Mouse (Mus musculus): ENCODE measurements at regions not wholly inside any gene's neighbourhood (a gene's known extent, or its start where the extent isn't known, plus 50 kb on each side); places are given as distances from the start of the nearest gene placed in this dataset.

DNA sequence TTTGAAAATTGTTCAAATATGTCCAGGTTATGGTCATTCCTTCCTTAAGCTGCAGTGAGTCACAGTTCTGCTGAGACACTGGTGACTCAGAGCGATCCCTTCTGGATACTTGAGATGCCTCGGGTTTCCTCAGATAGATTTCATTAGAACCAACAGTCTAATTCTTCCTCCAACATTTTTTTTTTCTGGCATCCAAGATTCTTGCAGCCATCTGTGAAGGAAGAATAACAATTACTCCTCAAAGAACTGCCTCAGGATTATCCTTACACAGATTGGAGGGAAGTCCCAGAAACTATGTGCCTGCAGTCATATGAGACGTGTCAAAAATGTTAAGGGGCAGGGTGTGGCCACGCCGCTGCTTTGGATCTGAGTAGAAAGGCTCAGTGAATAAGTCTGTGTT, 69.6 kb upstream of the Cav2 start:
- Histone ChIP-seq H3K36me3 (ENCODE audit: control insufficient read depth, insufficient read depth) (no peaks in the 10 kb centered on the region), H3K9me3 (replicated peaks; ENCODE audit: control insufficient read depth, low read length) (no peaks in the 10 kb centered on the region), H3K27ac (ENCODE audit: low read length) (no peak overlapping the region), H3K4me2 (ENCODE audit: low read depth, low read length) (no peak overlapping the region), H3K27me3 (ENCODE audit: control insufficient read depth, insufficient read depth, low read length) (no peaks in the 10 kb centered on the region), H3K9ac (ENCODE audit: low read length) (no peak overlapping the region), H3K4me1 (ENCODE audit: control insufficient read depth, insufficient read depth, low read length) (peaks cover 3% of the 10 kb centered on the region; the same call in 1 of the 2 replicates), H3K4me3 (ENCODE audit: low read length) (no peak overlapping the region)
- WGBS, result 36% methylated on average over 5 of the region's 5 CpGs
- no peak for ATAC-seq (replicated peaks; ENCODE audit: extremely low read depth, insufficient read depth, low FRiP score)

DNA sequence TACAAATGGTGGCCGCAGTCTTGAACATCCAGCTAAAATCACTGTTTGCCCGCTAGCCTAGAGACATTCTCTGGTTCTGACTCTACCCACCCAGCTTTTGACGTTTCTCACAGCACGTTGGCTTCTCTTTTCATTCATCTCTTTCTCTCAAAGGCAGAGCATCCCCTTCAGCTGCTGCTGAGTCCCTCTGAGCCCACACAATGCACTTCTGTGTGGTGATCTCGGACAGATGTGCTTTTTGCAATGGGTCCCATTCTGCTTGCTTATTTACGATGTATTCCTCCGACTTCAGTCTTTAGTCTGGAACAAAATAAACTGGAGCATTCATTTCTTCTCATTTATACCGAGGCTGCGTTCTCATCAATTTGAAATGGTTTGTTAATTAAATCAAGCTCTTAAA, 66.2 kb upstream of the Cav2 start:
- H3K36me3 ChIP-seq (ENCODE audit: control insufficient read depth, insufficient read depth), result no peaks in the 10 kb centered on the region
- no peak overlapping the region for H3K4me3 ChIP-seq (ENCODE audit: low read length)
- no peak overlapping the region for H3K9ac ChIP-seq (ENCODE audit: low read length)
- no peak overlapping the region for H3K4me2 ChIP-seq (ENCODE audit: low read depth, low read length)
- peaks cover 3% of the 10 kb centered on the region; the same call in 1 of the 2 replicates for H3K4me1 ChIP-seq (ENCODE audit: control insufficient read depth, insufficient read depth, low read length)
- H3K27me3 ChIP-seq (ENCODE audit: control insufficient read depth, insufficient read depth, low read length), result no peaks in the 10 kb centered on the region
- no peaks in the 10 kb centered on the region for H3K9me3 ChIP-seq (replicated peaks; ENCODE audit: control insufficient read depth, low read length)
- ATAC-seq (replicated peaks; ENCODE audit: extremely low read depth, insufficient read depth, low FRiP score), result no peak
- H3K27ac ChIP-seq (ENCODE audit: low read length), result no peak overlapping the region
- WGBS, result 78% methylated on average over 9 of the region's 9 CpGs

DNA sequence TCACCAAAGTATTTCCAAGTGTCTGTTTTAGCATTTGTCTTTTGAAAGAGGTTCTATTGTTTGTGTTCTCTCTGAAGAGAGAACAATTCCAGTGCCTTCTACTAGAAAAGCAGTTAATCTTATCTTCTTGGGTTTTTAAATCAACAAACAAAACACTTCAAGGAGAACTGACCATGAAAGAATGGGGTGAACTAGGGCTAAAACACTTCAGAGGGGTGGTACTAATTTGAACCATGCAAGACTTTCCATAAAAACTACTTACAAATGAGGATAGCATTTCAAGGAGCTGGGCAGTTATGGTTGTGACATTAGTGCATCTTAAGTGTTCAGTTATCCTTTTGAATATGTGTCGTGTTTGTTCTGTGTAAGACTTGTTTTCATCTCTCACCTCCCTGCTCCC, 64.5 kb upstream of the Cav2 start:
- no peaks in the 10 kb centered on the region for H3K9me3 ChIP-seq (replicated peaks; ENCODE audit: control insufficient read depth, low read length)
- H3K9ac ChIP-seq (ENCODE audit: low read length), result no peak overlapping the region
- H3K4me1 ChIP-seq (ENCODE audit: control insufficient read depth, insufficient read depth, low read length), result peaks cover 1% of the 10 kb centered on the region; the same call in 1 of the 2 replicates
- no peak overlapping the region for H3K4me2 ChIP-seq (ENCODE audit: low read depth, low read length)
- no peaks in the 10 kb centered on the region for H3K36me3 ChIP-seq (ENCODE audit: control insufficient read depth, insufficient read depth)
- ATAC-seq (replicated peaks; ENCODE audit: extremely low read depth, insufficient read depth, low FRiP score), result no peak
- no peaks in the 10 kb centered on the region for H3K27me3 ChIP-seq (ENCODE audit: control insufficient read depth, insufficient read depth, low read length)
- 72% methylated on average over 1 of the region's 1 CpGs for WGBS
- no peak overlapping the region for H3K27ac ChIP-seq (ENCODE audit: low read length)
- H3K4me3 ChIP-seq (ENCODE audit: low read length), result no peak overlapping the region

DNA sequence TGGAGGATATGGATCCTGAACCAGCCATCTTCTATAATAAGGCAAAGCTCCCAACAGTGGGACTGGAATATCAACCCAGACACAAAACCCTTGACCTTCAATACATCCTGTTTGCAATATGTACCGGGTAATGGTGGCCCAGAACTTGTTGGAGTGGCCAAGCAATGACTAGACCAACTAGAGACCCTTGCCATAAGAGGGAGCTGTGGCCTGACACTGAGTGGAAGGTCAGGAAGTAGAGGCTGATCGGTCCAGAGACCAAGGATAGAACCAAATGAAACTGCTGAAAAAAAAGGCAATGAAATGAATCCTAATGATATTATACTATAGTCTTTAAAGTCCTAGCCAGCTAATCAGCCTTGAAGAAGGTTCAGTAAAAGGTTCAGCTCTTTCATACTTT, 57.2 kb upstream of the Cav2 start:
- WGBS, result 69% methylated on average over 2 of the region's 2 CpGs
- no peak overlapping the region for H3K4me2 ChIP-seq (ENCODE audit: low read depth, low read length)
- peaks cover 4% of the 10 kb centered on the region; the same call in 1 of the 2 replicates for H3K9me3 ChIP-seq (replicated peaks; ENCODE audit: control insufficient read depth, low read length)
- no peak overlapping the region for H3K9ac ChIP-seq (ENCODE audit: low read length)
- H3K27ac ChIP-seq (ENCODE audit: low read length), result peak overlapping the region; percentile 46; the same call in 1 of the 2 replicates
- ATAC-seq (replicated peaks; ENCODE audit: extremely low read depth, insufficient read depth, low FRiP score), result no peak
- H3K27me3 ChIP-seq (ENCODE audit: control insufficient read depth, insufficient read depth, low read length), result no peaks in the 10 kb centered on the region
- H3K36me3 ChIP-seq (ENCODE audit: control insufficient read depth, insufficient read depth), result no peaks in the 10 kb centered on the region
- H3K4me3 ChIP-seq (ENCODE audit: low read length), result no peak overlapping the region
- H3K4me1 ChIP-seq (ENCODE audit: control insufficient read depth, insufficient read depth, low read length), result no peaks in the 10 kb centered on the region

DNA sequence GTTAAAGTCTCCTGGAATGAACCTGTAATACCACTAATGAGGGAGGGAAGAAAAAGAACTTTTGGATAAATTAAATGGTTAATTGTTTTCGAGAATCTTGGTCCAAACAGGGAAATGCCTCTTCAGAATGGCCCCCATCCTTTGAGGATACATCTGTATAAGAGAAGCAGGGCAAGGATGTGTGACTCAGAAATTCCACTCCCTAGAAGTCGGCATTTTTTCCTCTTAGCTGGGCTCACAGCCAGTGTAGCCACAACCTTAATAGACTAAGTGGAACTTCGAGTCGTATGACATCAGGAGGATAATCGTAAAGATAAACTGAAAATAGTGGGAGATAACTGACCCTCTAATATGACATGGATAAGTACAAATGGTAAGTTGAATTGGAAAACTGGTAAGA, 56.1 kb upstream of the Cav2 start:
- Histone ChIP-seq H3K4me3 (ENCODE audit: low read length) (no peak overlapping the region), H3K36me3 (ENCODE audit: control insufficient read depth, insufficient read depth) (no peaks in the 10 kb centered on the region), H3K4me1 (ENCODE audit: control insufficient read depth, insufficient read depth, low read length) (no peaks in the 10 kb centered on the region), H3K27me3 (ENCODE audit: control insufficient read depth, insufficient read depth, low read length) (no peaks in the 10 kb centered on the region), H3K9ac (ENCODE audit: low read length) (no peak overlapping the region), H3K4me2 (ENCODE audit: low read depth, low read length) (no peak overlapping the region), H3K27ac (ENCODE audit: low read length) (no peak overlapping the region; the same call in 1 of the 2 replicates), H3K9me3 (replicated peaks; ENCODE audit: control insufficient read depth, low read length) (peaks cover 4% of the 10 kb centered on the region; the same call in 1 of the 2 replicates)
- WGBS, result 35% methylated on average over 5 of the region's 5 CpGs
- ATAC-seq (replicated peaks; ENCODE audit: extremely low read depth, insufficient read depth, low FRiP score), result peak; percentile 52; the same call in 1 of the 2 replicates

DNA sequence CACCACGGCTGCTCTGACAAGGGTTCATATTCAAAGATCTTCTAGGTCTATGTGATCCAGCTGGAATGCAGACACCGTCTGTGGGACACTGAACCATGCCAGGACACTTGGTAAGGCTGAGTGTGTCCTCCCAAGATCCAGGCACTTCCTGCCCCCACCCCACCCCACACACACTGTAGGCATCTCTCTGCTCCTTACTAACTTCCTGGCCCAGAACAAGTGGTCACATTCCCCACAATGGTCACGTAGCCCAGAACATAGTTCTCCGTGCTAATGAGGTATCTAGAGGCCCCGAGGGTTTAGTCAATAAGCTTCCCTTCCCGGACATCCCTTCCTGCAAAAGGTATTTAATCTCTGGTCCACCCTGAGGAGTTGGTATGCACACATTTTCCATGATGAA, 54.5 kb upstream of the Cav2 start:
- H3K9me3 ChIP-seq (replicated peaks; ENCODE audit: control insufficient read depth, low read length), result peaks cover 4% of the 10 kb centered on the region; the same call in 1 of the 2 replicates
- H3K36me3 ChIP-seq (ENCODE audit: control insufficient read depth, insufficient read depth), result no peaks in the 10 kb centered on the region
- H3K4me1 ChIP-seq (ENCODE audit: control insufficient read depth, insufficient read depth, low read length), result no peaks in the 10 kb centered on the region
- no peaks in the 10 kb centered on the region for H3K27me3 ChIP-seq (ENCODE audit: control insufficient read depth, insufficient read depth, low read length)
- no peak overlapping the region for H3K4me3 ChIP-seq (ENCODE audit: low read length)
- no peak overlapping the region for H3K9ac ChIP-seq (ENCODE audit: low read length)
- H3K27ac ChIP-seq (ENCODE audit: low read length), result no peak overlapping the region
- H3K4me2 ChIP-seq (ENCODE audit: low read depth, low read length), result no peak overlapping the region
- WGBS, result 72% methylated on average over 6 of the region's 6 CpGs
- ATAC-seq (replicated peaks; ENCODE audit: extremely low read depth, insufficient read depth, low FRiP score), result peak; percentile 45; the same call in 1 of the 2 replicates
